Mouse (Mus musculus) kidney, adult 8-10 months (tissue): ENCODE data around the gene Krtap1-3.

Experiments used
- DNase-seq, 2 experiments: peaks; one replicate each; pipeline ENCODE4 v3.0.0; 2022

Krtap1-3 gene

DNA sequence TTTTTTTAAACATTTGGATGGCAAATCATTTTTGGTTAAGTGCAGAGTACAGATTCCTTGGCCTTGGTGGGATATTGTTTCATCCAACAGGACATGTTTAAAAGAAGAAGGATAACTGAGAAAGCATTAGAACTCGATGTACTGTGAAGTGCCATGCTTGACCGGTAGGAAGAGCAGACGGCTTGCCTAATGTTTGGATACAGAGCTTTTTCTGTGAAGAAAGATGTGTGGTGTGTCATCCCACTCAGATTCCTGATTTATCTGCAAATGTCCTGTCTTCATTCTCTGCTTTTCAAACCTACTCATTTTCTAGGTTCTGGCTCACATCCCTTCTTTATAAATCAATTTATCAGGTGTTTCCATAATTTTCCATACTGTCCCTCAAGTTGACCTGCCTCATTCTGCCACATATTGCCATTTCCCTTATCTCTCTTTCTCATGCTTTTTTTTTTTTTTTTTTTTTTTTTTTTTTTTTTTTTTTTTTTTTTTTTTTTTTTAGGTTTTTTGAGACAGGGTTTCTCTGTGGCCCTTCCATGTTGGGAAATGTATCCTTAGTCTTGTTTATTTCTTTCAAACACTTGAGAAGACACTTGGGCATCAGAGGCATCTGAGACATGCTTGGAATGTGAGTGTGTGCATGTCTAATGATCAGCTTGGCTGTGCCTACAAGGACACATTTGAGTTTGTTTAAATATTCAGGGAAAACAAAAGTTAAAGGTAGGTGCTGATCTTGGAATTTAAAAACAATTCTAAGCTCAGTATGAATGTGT, 33.0 kb downstream of the Krtap1-3 start:
- peak in 1 of 2 experiments; percentile 9 for DNase-seq

DNA sequence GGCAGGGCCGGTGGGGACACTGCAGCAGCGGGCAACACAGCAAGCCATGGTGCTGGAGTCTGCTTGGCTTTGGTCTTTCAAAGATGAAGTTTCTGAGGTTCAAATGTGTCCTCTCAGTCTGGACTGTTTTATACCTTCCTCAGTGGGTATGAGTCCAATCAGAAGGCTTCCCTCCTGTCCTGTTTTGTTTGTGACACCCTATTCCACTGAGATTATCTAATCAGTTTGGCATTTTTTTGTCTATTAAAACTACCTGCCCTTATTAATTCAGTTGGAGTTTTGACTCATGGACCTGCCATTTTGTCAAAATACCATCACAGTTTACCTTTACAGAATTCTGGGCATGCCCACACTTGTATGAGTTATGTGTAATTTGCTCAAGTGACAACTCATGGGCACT, 34.4 kb downstream of the Krtap1-3 start, which contains the start of gene Krtap3-2:
Krtap3-2 (minus strand) TSS at position 101 of the 400 bp plus-strand sequence.
- DNase-seq = no peak

DNA sequence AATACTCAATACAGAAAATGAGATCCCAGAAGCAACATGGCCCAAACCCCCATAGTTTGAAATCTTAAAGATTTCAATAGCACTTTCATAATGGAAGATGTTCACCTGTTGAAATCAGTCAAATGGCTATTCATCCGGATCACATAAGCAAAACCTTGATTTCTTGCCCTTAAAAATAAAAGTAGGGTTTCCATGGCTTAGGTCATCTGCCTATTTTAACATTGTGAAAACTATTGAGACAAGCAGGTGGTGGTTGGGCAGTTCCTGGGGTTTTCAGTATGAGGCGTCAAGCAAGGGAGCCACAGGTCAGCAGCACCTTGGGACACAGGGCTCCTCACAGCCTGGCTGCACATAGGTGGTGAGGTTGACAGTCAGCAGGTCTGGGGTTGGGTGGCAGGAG, 34.9 kb downstream of the Krtap1-3 start:
- no peak for DNase-seq

DNA sequence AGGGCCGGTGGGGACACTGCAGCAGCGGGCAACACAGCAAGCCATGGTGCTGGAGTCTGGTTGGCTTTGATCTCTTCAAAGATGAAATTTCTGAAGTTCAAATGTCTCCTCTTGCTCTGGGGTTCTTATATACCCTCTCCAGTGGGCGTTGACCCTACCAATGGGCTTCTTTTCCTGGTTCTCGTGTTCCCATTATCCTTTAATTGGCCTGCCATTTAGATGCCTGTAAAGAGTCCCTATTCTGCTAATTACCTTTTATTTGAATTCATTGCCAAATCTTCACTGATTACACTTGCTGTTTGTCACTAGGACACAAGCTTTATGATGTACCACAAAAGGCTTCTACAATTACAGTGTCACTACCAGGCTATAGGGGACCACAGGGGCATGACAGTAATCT, 40.4 kb downstream of the Krtap1-3 start, which contains the start of gene Krtap3-3:
Krtap3-3 (minus strand) TSS at position 101 of the 400 bp plus-strand sequence.
- DNase-seq = no peak

DNA sequence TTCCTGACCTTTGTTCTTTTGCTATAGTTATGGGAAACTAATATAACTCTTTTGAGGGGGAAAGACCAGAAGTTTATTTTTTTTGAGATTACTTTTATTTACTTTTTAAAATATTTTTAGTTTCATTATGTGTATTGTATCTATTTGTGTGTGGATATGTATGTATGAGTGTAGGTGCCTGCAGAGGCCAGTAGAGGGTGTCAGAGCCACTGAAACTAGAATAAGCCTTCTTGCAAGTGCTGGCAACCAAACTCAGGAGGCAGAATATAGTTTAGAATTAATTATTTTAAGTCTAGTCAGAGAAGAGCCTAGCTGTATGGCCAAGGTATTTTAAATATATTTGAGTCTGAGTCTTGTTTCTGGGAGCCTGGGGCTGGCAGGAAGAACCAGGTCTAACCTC, 43.2 kb downstream of the Krtap1-3 start:
- no peak for DNase-seq
